In genomic region chr12:104936223-104936622, GRCm38 (mm10) we compare ENCODE assay signal across 8 mouse cellular contexts.
DNase-seq lines count a peak whose midpoint lies in the region; ATAC-seq and TF ChIP-seq lines count a peak whose summit lies in the region.

No protein-coding gene starts in this region.

- TF ChIP-seq POLR2A in bone marrow, adult 2 months (IDR thresholded peaks at IDR 0.05; ENCODE audit: borderline replicate concordance, control insufficient read depth, low read depth, low read length), result no peak

- DNase-seq in CD4-positive, CD25-positive, alpha-beta regulatory T cell, adult 2 months (ENCODE audit: low read depth, low spot score), result peak; percentile 58
- DNase-seq in layer of hippocampus, adult 2 months (ENCODE audit: low spot score in 2 of 2), result no peak
- DNase-seq in layer of hippocampus, postnatal 14 days (ENCODE audit: low spot score in 2 of 2), result no peak
- DNase-seq in lung, postnatal 36 days, result peak; percentile 20
- DNase-seq in ovary, postnatal 10 days (ENCODE audit: low spot score), result no peak
- DNase-seq in urinary bladder, postnatal 10 days (ENCODE audit: low spot score), result no peak

- peak; percentile 85 for TF ChIP-seq CTCF in layer of hippocampus, adult 2 months (conservative IDR thresholded peaks at IDR 0.05)
- TF ChIP-seq CTCF in bone marrow, adult 2 months (IDR thresholded peaks at IDR 0.05; ENCODE audit: control insufficient read depth, insufficient read depth, low read length), result peak; percentile 69

- ATAC-seq in CD4-positive, CD25-positive, alpha-beta regulatory T cell, adult 4 months, result no peak

- 81% methylated on average over 4 of the region's 4 CpGs for WGBS in bone marrow, adult 2 months

- no peak overlapping the region for H3K4me3 ChIP-seq in layer of hippocampus, adult 2 months
- no peak overlapping the region for H3K4me3 ChIP-seq in bone marrow, adult 2 months (replicated peaks; ENCODE audit: control insufficient read depth, low read depth, low read length)

- no peaks in the 10 kb centered on the region for H3K4me1 ChIP-seq in bone marrow, adult 2 months (ENCODE audit: control insufficient read depth, insufficient read depth, low read length)

- H3K27ac ChIP-seq in layer of hippocampus, adult 2 months, result no peak overlapping the region
- no peak overlapping the region for H3K27ac ChIP-seq in bone marrow, adult 2 months (ENCODE audit: control insufficient read depth, insufficient read depth, low read depth, low read length, poor library complexity)

Comparison
In these comparisons a context has a peak if more than half of its experiments do, and no peak if none do; other contexts are left out.
1. DNase-seq: peak in CD4-positive, CD25-positive, alpha-beta regulatory T cell, adult 2 months (single experiment) and lung, postnatal 36 days (single experiment); none in layer of hippocampus, adult 2 months (0 of 2), layer of hippocampus, postnatal 14 days (0 of 2), ovary, postnatal 10 days (single experiment) and urinary bladder, postnatal 10 days (single experiment).